Mouse (Mus musculus): Measurements from ENCODE around the gene Tle4.
"Not testable (repeated sequence)": the region's sequence is repeated elsewhere in the genome, so short reads cannot be mapped to it uniquely, and the experiment has no call there.

Tle4 gene

DNA sequence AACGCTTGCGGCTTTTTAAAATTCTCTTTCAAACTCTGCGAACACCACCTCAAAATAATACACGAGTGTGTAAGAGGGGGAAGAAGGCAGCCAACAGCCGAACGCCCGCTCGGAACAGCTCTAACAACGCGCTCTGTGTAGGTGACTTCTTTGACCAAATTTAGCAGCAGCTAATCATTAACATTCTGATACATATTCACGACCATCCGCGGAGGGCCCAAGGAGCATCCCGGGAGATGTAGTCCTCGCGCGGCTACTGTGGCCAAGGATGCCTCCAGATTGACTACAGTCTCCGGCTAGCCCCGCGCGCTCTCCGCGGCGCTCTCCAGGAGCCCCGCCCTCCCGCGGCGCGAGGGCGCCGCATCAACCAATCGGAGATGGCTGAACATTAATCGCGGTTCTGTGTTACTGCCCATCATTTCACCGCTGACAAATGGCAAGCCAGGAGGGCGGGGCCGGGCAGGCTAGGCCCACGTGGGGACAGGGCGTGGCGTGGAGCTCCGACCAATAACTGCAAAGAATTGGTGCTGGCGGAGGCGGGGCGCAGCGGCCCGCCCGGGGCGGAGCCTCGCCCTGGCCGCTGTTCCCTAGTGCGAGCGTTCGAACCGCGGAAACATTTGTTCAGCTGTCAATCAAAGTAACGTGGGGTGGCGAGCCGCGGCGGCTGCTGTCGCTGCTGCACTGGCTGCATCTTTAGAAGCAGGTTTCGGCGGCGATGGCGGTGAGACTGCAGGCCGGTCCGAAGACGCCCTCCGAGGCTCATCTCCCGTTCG lies at the start of gene Tle4:
TSS of gene Tle4 (minus strand) at position 135 of the 773 bp plus-strand sequence.
- DNase-seq (ENCODE audit: low read depth), result peak; percentile 100

DNA sequence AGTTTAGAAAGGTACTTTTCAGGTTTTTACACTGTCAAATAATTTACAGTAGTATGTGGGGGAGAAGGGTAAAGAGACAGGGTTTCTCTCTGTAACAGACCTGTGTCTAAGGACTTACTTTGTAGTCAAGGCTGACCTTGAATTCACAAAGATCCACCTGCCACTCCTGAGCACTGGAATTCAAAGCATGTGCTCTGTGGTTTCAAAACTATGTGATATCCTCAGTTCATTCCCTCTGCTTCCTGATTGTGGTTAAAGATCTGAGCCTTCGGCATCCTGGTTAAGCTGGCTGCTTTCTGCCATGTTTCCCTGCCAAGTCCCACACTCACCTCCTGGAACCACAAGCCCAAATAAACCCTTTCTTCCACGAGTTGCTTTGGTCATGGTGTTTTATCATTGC lies 47.8 kb upstream of the Tle4 start:
- DNase-seq (ENCODE audit: low read depth), result no peak

DNA sequence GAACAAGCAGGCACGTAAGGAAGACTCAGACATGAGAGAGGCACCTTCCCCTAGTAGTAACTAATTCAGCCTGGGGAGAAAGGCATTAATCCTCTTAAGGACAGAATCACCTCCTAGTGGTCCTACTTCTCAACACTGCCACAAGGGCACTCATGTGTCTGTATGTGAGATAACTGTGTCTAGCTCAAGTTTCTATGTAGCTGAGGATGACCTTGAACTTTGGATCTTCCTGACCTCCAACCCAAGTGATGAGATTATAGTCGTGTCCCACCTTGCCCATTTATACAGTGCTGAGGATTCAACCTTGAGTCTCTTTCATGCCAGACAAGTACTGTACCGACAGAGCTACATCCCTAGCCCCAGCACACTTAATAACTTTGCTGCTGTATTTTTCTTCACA lies 46.9 kb upstream of the Tle4 start:
- DNase-seq (ENCODE audit: low read depth), result no peak

DNA sequence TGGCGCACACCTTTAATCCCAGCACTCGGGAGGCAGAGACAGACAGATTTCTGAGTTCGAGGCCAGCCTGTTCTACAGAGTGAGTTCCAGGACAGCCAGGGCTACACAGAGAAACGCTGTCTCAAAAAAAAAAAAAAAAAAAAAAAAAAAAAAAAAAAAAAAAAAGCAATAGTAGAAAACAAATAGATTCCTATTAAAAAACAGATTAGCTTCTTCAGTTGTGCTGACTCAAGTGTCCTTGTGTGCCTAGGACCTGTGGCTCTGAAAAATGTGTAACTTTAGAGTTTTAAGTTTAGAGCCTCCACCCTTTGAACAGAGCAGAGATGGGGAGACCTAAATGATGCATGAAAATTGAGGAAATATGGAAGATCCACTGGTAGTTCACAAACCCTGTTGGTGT lies 45.2 kb upstream of the Tle4 start:
- DNase-seq (ENCODE audit: low read depth), result not testable (repeated sequence)

DNA sequence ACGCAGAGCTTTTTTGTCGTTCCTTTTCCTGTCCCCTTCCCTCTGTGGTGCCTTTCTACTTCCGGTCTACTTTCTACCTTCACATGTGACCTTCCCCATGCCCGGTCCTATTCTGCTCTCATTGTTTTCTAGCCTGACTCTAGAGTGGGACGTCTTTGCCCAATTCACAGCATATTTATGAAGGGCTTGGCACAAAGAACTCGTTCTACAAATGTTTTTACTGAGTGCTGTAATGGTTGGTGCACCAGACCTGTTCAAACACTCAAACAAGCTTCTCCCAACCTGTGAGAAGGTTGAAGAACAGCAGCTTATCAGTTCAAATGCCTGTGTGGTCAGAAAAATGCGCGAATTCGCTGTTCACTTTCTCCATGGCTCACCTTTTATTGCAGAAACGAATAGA lies 44.8 kb upstream of the Tle4 start:
- no peak for DNase-seq (ENCODE audit: low read depth)

DNA sequence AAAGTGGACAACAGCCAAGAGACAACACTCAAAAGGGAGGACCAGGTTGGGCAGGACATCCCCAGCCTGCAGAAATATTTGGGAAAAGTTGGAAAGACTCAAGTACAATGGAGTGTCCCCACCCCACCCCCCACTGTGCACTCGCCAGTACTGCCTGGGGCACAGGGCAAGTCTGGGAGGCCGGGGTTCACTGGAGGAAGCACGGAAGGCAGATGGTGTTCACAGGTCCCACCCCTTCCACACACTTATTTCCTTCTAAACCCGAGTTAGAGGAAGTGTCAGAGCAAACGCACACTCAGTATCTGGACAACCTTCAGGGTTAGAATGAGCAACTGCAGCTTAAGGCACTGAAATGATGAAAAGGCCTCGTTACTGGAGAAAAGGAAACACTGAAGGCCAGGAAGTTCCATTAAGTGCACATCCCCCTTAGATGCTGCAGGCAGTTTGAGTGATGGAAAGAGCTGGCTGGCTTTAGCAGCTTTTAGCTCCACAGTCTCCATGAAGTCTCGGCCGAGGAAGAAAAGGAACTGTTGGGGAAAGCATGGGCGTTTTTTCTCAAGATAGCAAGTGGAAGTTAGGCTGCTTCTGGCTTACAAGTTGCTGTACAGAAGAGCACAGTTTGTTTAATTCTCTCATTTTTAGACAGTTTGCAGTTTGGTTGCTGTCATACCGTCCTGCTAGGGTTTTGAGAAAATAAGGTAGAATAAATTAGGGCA lies 37.5 kb upstream of the Tle4 start:
- no peak for DNase-seq (ENCODE audit: low read depth)

DNA sequence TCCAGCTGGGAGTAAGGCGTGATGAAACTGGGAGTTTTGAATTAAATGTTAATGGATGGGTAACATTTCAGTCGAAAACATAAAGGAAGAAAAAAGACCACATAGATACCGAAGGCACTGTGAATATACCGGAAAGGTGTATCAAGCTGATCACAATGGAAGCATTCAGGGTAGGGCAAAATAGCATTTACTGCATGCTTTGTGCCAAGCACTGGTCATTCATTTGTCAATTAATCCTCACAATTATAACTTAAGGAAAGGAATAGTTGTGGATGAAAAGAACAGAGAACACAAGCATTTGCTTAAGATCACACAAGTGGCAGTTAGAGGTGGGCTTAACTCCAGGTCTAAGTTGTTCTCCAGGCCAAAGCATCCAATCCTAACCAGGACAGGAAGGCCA lies 25.5 kb upstream of the Tle4 start:
- no peak for DNase-seq (ENCODE audit: low read depth)

DNA sequence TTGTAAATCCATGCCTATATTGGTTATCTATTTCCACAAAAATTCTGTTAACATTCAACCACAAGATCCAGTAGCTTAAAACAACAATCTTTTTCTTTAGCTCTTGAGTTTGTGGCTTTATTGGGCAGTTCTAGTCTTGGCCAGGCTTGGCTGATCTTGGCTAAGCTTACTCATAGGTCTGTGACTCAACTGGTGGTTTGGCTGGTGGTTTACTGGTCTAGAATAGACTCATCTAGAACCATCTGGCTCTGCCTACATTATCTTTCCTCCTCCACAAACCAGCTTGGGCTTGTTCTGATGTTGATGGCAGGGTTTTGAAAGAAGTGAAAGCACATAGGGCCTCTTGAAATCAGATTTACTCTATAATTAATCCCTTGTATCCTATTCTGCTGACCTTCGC lies 22.7 kb upstream of the Tle4 start:
- DNase-seq (ENCODE audit: low read depth), result peak; percentile 64

DNA sequence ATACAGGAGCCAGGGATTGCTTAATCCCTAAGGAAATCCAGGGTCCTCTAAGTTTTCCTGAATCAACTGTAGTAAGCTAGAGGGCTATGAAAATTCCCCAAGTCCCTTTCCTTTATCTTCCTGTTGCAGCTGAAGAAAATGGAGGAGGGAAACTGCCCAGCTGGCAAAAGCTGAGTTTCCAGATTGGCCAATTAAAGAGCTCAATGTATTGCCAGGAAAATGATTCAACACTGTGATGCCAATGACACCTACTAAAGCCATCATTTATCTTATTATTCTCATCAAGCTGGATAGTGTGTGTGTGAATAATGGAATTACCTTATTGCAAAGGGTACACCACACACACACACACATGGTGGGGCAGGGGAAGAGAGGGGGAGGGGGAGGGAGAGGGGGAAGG lies 22.0 kb upstream of the Tle4 start:
- DNase-seq (ENCODE audit: low read depth), result peak; percentile 43

DNA sequence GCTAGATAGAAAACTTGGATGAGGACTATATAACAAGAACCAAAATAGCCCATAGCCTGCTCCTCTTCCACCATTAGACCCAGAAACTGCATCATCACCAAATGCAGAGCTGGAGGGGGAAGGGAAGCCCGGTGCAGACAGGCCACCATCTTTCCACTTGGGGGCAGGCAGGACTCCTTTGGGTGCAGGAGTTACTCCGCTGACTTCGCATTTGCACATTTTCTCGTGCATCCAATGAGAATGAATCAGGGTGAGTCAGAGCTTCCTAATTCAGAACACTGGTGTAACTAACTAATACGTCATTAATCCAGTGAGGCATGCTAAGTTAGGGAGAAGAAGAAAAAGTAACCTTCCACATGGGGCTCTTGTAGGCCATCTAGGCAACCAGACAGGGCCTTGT lies 17.0 kb upstream of the Tle4 start:
- DNase-seq (ENCODE audit: low read depth), result peak; percentile 40

DNA sequence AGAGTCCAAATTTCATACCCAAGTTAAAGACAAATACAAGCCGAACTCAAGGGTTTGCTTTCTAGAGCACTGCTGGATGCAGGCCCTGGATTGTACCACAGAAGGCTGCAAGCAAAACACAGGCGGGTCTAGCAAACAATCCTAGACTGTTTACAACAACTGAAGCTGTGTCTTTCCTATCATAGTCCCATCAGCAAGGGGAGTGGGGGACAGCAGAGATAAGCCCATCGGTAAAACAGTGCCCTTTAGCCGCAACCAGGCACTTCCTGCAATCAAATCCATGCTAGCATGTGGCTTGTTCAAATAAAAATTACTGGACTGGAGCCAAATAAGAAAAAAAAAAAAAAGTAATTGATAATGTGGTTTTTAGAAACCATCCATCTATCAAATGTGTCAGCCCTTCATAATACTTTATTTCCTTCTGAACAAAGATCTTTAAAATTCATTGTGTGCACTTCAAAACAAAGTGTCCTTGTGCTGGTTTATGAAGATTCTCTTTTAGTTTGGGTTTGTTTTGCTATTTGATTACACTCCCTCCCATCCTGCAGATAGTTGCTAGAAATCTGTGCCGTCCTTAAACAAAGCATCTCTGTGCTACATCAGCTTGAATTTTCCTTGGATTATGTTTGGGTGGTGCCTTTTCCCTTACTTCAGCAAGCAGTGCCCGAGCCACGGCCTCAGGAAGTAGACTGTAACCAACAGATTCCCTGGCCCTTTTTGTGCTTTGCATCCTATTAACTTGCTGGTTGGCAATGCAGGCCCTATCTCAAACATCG lies 12.9 kb upstream of the Tle4 start:
- DNase-seq (ENCODE audit: low read depth), result no peak

DNA sequence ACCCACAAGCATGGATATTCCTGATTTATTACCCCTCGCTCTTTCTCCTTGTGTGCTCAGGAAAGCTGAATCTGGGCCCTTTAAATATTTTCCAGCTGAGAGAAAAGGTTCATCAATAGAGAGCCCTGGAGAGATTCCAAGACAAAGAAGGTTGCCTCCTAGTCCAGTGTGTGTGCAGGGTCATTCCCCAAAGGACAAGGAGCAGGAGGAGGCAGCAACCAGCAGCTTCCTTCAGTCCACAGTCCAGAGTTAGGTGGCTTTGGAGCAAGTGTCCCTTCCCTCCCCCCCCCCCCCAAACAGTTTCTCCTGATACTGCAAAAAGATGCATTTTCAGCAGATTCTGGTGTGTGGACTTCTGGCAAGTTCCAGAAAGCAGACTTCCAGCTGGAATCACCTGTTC lies 3.0 kb upstream of the Tle4 start:
- DNase-seq (ENCODE audit: low read depth), result no peak

DNA sequence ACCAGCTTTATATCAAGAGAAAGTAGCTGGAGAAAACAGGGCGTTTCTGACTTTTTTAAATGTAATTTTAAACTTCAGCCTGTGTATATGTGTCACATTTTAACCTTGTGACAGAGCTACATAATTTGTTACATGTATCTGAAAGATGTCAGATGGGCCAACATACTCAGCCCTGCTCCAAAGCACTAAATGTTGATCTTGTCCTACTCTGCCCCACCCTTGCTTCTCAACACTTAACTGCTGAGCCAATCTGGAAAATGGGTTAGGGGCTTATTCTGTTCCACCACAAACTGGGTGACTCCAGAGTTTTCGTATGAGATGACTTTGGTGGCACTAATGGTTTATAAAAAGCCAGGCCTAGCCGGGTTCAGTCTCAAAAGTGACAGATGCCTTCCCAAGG lies 2.5 kb upstream of the Tle4 start:
- no peak for DNase-seq (ENCODE audit: low read depth)

DNA sequence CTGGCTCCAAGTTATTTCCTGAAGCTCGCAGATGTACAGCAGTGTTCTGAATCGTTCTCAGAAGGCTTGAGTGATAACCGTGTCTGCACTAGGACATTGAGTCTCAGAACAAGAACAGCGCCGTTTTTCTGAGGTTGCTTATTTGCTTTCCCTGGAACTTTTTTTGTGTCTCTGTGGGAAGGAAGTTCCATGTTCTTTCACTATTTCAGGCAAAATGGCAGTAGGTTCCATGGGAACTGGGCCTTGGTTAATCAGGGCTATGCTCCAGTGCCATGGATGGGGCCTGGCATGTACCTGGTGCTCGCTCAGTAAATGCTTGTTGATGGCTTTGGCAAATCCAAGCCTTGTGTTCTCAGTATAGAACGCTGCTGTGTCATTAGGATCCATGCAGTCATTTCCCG lies 2.0 kb upstream of the Tle4 start:
- DNase-seq (ENCODE audit: low read depth), result no peak

DNA sequence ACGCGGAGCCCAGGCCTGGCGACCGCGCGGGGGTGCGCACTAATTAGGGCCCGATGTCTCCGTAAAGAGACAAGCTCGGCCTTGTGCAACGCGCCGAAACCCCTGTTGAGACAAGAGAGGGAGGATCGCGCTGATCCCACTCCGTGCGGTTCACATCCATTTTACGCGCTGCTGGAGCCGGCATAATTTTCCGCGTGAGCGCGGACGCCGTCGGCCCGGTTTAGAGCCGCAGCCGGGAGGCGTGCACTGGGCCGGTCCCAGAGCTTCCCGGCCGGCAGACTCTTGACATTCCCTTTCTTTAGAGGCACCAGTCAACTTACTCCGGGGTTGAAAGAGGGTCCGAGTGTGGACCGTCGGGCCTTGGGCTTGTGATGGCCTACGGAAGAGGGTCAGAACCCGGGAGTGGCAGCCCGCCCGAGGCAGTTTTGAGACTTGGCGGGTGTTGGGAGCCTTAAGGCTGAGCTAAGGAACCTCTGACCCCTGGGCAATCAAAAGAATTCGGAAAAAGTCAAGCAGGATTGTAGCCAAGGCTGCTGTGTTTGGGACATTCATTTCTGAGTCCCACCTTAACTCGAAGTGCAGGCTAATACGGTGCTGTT lies 938 bp upstream of the Tle4 start:
- no peak for DNase-seq (ENCODE audit: low read depth)

DNA sequence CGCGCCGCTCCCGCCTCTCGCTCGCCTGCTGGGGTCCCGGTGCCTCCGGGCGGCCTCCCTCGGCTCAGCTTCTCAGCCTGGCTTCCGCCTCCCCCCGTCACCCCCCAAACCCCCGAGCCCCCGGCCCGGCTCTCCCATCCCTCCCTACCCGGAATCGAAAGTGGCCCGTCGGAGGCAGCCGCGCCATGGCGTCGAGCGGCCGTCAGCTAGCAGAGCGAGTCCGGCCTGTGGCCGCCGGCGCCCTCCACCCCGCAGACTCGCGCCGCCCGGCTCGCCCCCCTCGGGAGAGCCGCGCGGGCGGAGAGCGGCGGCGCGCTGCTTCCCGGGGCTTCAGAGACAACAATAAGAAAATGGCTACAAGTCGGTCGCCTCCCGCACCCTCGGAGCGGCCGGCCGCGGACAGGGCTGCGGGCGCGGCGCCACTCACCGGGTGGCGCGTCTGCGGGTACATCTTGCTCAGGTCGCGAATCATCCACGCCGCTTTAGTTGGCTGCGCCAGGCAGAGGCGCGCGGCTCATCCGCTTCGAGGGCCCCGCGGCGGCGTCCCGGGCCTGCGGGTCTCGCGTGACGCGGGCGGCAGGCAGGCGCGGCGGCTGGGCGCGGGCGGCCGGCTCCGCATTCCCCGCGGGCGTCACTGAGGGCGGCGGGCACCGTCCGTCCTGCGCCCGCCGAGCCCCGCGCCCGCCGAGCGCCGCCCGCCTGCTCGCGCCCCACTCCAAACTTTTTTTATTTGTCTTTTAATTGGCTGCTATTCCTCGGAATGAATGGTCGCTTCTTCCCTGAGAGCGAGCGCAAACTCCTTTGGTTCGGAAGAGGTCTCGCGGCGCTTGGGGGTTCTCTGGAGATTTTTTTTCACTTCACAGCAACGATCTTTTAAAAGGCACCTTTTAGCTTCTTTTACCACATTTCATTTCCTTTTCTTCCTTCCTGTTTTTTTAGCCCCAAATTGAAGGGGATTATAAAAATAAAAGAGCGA lies 622 bp downstream of the Tle4 start:
- peak; percentile 73 for DNase-seq (ENCODE audit: low read depth)

DNA sequence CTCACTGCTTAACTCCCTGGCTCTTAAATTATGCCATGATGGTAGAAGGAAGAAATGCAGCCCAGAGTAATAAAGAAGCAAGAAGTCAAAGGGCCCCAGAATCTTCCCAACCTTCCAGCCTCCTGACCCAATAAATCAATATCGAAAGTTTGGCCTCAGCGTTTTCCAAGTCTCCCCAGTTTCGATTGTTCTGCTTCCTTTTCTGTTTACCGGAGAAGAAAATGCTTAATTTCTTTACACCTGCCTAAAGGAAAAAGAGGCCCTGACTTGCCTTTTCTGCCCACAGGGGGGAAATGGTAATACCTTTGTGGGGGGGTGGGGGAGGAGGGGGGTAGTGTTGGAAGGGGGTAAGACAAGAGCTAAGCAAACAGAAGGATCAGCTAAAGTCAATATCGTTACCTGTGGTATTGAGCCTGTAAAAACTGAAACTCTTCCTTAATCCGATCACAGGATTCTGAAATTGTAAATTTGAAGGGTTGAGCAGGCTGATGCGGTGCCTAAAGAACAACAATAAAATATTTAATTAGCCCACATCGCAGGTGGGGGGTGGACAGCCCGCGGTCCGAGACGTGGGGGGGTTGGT lies 1.4 kb downstream of the Tle4 start:
- DNase-seq (ENCODE audit: low read depth), result no peak

DNA sequence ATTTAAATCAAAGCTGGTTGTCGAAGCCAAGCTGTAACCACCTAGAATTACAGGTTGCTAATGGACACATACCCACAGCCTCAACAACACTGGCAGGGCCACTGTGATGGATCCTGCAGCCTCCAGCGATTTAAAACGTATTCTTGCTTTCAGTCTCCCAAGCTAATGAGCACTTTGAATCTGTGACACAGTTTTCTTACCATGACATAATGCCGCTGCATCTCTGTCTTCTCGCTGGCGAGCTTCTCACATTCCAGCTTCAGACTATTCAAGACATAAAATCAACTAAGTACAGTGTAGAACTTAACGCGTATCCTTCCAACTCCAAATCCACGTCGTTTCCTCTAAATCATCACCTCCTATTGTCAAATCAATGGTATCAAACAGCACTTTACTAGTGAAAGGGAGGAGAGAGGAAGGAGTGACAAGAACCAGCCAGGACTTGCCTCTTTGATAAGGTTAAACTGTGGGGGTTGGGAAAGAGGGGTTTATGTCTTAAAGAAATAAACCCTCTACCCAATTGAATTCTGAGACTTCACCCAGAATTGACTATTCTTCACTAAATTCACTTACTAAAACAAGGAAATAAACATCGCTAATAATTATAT lies 2.4 kb downstream of the Tle4 start:
- DNase-seq (ENCODE audit: low read depth), result no peak

DNA sequence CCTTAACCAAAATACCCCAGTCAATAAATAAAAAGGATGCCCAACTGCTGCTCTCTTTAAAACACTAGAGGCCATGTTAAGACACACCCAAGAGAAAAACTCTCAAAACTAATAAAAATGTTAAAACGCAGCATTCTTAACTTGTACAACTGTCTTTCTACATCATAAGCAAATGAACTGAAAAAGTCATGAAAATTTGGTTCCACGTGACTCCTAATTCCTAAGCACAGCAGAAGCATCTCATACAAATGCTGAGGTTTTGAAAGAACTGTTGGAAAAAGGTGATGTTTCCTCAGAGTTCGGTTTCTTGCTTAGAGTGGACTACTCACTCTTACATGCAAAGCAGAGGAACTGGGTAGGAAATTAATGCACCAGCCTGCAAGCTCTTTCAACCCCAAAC lies 3.3 kb downstream of the Tle4 start:
- DNase-seq (ENCODE audit: low read depth), result no peak

DNA sequence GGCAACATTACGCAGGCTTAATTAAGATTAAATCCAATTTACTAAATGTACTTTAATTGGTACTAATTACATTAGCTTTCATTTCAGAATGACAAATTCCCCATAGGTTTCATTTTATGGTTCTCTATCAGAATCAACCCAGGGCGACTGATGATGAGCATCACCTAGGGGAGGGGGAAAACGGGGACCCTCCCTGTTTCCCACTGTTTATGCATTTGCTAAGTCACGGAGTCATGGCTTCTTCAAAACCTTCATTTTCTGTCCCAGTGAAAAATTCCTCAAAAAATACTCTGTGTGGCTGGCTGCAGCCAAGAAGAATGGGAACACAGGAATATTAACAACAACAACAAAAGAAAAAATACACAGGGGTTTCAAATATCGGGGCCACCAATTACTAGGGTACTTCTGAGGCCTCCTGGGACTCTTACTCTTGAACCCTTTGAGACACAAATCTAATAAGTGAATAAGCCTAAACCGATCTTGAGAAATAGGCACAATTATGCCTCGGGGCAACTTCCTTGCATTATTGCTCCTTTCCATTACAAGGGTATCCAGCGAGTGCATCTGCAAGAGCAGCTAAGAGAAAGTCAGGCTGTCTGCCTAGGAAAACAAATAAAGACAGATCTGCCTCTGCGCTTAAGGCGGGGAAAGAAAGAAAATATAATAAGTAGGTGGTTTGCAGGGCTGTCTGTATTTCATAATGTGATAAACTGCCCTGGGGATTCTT lies 5.9 kb downstream of the Tle4 start:
- peak; percentile 38 for DNase-seq (ENCODE audit: low read depth)

Data from NIH3T3 (cell line).